Mouse (Mus musculus) c-Kit-positive CD71-positive TER-119-positive erythroid progenitor cells, embryonic 14.5 days (primary cell): ENCODE data around the gene Timm22.

Source experiments
- DNase-seq: peaks from one replicate; pipeline ENCODE4 v3.0.0-alpha.2; 2013; ENCODE audit warnings: low spot score

The Timm22 gene

GRCm38 (mm10) chr11:76406702-76407583, at the start of gene Timm22:
Gene Timm22, plus strand, starts transcription at chr11:76406952.
- DNase-seq: peak; percentile 95

DNA sequence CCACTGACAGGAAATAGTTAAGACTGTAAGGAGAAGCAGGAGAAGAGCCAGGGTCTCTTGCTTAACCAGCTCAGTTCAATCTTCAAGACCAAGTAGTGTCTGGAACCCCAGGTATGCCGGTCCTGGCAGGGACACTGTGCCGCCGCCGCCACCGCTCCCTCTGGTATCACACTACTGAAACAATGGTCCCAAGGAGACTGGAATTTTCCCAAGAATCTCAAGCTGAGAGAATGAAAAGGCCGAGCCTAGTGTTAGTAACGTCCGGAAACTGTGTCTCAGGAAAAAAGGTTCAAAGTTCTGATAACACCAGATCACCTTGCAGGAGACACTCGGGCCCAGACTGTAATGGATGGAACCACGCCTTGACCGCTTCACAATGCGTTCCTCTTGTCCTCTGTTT, 49.3 kb upstream of the Timm22 start:
- no peak for DNase-seq

DNA sequence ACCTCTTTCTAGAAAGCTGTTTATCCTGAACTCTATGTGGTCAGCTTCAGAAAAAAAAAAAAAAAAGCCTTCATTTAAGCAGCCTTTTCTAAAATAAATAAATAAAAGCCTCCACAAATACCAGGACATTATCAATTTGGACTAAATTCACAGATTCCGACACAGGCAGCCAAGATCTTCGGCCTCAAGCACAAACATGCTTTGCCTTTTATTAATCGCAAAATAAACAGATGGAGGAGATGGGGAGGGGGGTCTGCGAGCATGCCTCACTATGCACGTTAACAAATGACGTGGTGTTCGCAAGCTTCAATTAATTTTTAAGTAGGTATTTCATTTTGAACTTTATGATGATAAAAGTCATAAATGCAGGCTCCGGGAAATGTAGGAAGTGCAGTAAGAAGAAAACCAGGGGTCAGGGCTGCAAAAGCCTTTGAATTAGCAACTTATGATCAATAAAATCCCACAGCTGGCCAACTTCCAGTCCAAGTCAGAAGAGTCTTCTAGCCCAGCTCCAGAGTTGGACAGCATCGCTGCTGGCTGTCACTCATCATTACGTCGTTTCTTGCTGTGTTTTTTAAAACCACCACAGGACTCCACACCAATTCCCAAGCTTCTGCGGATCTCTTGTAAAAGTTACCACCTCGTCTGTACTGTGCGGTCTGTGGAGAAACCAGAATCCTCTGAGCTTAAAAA, 48.0 kb upstream of the Timm22 start:
- DNase-seq: no peak

- no peak for DNase-seq
Observed at GRCm38 (mm10) chr11:76360255-76360654, 46.5 kb upstream of the Timm22 start.

GRCm38 (mm10) chr11:76361422-76361821, 45.3 kb upstream of the Timm22 start:
- no peak for DNase-seq

DNA sequence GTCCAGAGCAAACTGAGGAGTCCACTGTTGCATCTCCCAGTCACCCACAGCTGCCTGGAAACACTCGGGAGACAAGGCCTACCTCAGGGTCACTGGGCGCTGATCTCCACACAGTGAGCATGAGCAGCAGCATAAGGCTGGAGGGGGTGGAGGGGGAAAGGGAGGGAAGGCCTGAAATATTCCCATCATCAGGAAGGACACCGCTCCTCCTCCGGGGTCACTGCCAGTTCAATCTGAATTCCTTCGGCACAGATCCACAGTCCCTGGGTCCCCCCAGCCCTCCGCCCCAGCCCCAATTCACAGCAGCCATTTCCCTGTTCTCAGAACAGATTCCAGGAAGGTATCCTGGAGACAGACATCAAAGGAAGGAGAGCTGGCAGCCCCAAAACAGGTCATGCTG, 43.6 kb upstream of the Timm22 start:
- no peak for DNase-seq

DNA sequence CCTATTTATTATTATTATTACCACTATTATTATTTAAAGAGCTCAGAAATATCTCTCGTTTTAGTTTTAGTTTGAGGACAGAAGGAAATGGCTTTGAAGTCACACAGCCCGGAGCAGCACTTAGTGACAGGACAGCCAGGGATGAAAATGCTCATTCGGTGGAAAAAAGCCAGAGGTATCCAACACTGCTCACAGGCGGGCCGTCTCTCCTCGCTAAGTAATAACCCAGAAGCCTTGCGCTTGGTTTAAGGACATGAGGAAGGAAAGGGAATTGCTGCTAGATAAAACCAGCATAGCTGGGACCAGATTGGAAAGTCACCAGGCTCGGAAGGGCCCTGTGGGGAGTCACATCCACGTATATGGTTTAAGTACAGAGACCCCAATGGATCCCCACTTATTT, 43.1 kb upstream of the Timm22 start:
- DNase-seq: no peak

GRCm38 (mm10) chr11:76364038-76364437, 42.7 kb upstream of the Timm22 start:
- no peak for DNase-seq

GRCm38 (mm10) chr11:76366720-76367119, 40.0 kb upstream of the Timm22 start:
- DNase-seq: no peak

GRCm38 (mm10) chr11:76370491-76370890, 36.3 kb upstream of the Timm22 start:
- DNase-seq: no peak

GRCm38 (mm10) chr11:76372120-76372519, 34.6 kb upstream of the Timm22 start:
- DNase-seq: no peak

DNA sequence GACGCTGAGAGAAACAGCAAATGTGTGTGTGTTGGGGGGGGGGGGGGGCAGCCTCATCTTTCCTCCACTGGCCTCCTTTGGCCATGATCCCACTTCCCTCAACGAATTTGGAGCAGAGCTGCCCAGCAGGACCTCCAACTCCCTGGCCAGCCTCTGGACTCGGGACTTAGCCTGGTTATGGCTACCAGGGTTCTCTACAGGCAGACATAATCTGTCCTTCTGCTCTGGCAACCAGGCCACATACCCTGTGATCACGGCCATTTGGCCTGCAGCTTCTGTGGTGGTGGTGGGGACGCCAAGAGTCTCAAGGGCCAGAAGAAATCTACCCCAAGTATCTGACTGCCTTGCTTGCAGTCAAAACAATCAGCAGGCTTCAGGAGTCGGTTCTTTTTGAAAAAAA, 34.2 kb upstream of the Timm22 start:
- DNase-seq: no peak

DNA sequence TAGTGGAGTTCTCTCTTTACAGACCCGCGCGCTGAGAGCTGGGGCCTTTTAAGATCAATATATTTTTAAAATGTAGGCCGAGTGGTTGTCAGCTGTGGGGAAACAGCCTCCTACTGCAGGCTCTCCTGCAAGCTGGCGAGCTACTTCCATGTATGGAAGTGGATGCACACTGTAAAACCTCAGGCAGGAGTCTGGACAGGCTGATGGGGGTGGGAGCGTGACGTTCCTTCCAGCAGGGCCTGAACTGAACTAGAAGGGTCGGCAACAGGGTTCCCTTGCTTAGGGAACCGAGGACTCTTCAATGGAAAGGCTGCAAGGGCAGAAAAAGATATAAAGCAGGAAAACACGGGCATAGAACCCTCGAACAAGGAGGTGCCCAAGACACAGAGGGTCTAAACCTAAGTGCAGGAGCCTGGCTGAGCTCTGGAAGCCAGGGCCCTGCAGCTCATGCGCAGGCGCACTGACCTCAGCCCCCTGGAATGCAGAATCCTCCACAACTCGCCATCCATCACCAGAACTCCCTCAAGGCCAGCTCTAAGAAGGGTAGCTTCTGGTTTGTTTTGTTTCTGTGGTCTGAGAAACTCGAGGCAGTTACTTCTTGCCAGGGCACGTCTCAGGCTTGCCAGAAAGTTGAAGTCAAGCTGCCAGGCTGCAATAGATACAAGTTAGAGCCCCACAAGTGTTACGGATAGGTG, 32.1 kb upstream of the Timm22 start:
- no peak for DNase-seq

GRCm38 (mm10) chr11:76376425-76376824, 30.3 kb upstream of the Timm22 start:
- no peak for DNase-seq

GRCm38 (mm10) chr11:76379921-76380544, 26.7 kb upstream of the Timm22 start:
- DNase-seq: no peak

DNA sequence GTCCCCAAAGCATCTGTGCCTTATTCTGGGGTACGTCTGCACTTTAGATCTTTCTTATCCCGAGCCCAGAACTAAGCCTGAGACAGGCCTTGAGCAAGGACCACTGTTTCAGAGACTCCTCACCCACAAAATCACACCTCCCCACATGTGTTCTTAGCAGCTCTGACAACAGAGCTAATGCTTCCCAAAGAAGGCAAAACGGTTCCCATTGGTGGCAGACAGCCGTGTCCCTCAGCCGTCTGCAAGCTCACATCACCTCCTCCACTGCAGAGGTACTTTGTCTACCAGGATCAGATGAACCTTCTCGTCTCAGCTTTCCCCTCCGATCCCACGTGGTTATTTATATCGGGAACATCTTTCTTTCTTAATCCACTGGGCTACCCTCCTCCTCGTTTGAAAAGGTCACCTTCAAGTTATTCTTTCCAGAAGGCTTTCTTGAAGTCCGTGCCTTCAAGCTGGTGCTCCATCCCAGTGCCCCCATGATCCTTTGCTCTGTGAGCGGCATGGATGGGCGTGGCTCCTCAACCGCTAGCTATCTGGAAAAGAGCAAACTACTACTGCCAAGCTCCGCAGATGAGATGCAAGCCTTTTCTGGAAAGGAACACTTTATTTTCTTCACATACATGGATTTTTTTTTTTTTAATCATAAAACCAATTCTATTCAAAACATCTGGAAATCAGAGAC, 25.4 kb upstream of the Timm22 start:
- DNase-seq: no peak

DNA sequence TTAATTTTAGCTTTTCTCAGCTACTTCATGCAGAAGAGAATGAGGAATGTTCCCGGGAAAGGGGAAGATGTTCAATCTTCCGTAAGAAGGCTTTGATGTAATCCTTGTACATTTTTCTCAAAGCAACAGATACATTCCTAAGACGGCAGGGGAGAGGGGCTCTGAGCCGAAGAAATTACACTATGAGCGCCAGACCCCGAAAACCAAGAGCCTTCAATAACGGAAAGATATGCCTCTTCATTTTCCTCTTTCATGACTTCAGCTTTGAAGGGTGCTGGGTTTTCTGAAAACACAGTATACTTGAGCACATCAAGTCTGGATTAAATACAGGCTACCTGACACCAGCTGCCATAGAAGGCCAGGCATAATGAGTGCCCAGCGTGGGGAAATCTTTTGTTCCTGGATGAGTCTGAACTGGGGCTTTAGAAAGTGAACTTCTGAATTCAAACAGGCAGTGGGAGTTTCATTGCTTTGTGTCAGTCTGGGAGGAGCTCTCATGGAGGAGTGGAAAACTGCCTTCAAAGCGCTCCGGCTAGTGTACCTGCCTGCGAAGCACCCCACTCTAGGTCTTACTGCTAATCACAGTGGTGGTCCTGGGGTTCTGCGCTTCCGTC, 23.9 kb upstream of the Timm22 start:
- no peak for DNase-seq

GRCm38 (mm10) chr11:76384307-76384706, 22.4 kb upstream of the Timm22 start:
- DNase-seq: no peak

GRCm38 (mm10) chr11:76385017-76385416, 21.7 kb upstream of the Timm22 start:
- DNase-seq: no peak

- DNase-seq: no peak
Observed at GRCm38 (mm10) chr11:76385746-76386145, 21.0 kb upstream of the Timm22 start.

GRCm38 (mm10) chr11:76387097-76387496, 19.7 kb upstream of the Timm22 start:
- DNase-seq: no peak
